16 mouse cellular contexts compared by ENCODE assay signal in the genomic region with DNA sequence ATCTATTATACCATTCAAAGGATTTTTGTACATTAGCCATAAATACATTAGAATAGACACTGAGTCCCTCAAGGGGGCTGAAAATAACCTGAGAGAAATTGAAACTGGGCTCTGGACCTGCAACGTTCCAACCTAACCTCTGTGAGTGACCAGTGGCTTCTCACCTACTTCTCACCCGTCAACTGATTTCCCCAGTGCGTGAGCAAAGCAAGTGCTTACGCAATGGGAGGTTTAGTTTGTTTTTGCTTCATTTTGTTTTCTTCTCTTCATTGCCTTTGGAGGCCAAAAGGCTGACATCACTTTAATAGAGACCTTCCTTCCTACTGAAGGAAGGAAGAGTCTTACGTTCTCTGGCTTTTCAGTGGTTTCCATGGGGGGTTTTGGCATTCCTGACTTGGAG. TPM values are rescaled to one million over a fixed set of nuclear protein-coding genes. Genes with fewer than 3 reads are reported as not detected.
DNase-seq lines count a peak whose midpoint lies in the region; ATAC-seq lines count a peak whose summit lies in the region.
"Had no signal": no experiment of that assay in that cellular context is flagged by ENCODE, and none has a peak within 500 bp of the region (broad histone marks: within the 10 kb centered on the region; RNA-seq: fewer than 3 reads in every experiment).

No protein-coding gene starts in this region.

- no peaks in the 10 kb centered on the region for H3K9me3 ChIP-seq in liver, embryonic 16.5 days (replicated peaks; ENCODE audit: control insufficient read depth, low read length)
- H3K9me3 ChIP-seq in liver, embryonic 12.5 days (replicated peaks) = 0 out of 2 replicates have a peak, but pooled peaks cover 11% of the 10 kb centered on the region
- H3K9me3 ChIP-seq: embryonic facial prominence, embryonic 12.5 days; embryonic facial prominence, embryonic 15.5 days; hindbrain, embryonic 12.5 days; hindbrain, embryonic 15.5 days had no signal

- peak overlapping the region; percentile 52; the same call in 1 of the 2 replicates for H3K27ac ChIP-seq in liver, embryonic 16.5 days (ENCODE audit: low read length)
- H3K27ac ChIP-seq in liver, embryonic 12.5 days = no peak overlapping the region
- H3K27ac ChIP-seq: embryonic facial prominence, embryonic 12.5 days; embryonic facial prominence, embryonic 15.5 days; hindbrain, embryonic 12.5 days had no signal

- H3K27me3 ChIP-seq in liver, embryonic 16.5 days (ENCODE audit: control insufficient read depth, insufficient read depth, low read depth, low read length) = no peaks in the 10 kb centered on the region
- H3K27me3 ChIP-seq in liver, embryonic 12.5 days (replicated peaks) = no peaks in the 10 kb centered on the region
- H3K27me3 ChIP-seq: embryonic facial prominence, embryonic 12.5 days; embryonic facial prominence, embryonic 15.5 days; hindbrain, embryonic 12.5 days; hindbrain, embryonic 15.5 days had no signal

- WGBS in liver, embryonic 16.5 days (ENCODE audit: insufficient replicate concordance) = 63% methylated on average over 5 of the region's 5 CpGs
- 73% methylated on average over 5 of the region's 5 CpGs for WGBS in liver, embryonic 12.5 days (ENCODE audit: insufficient replicate concordance)

- ATAC-seq in liver, embryonic 16.5 days (ENCODE audit: low read depth) = peak; percentile 51
- ATAC-seq in liver, embryonic 12.5 days = no peak

- peak; percentile 34 for DNase-seq in adrenal gland, postnatal 10 days
- no peak for DNase-seq in adrenal gland, adult 18-20 months (ENCODE audit: low spot score in 2 of 2)
- DNase-seq in adipocyte (ENCODE audit: low spot score) = peak; percentile 90
- no peak for DNase-seq in retina, postnatal 1 day
- DNase-seq: cerebellum, adult 11 months; cerebellum, adult 2 months; cerebellum, adult 9-11 months; gastrocnemius, postnatal 25 days had no signal

- no peak overlapping the region for H3K4me3 ChIP-seq in liver, embryonic 16.5 days (ENCODE audit: low read depth, low read length)
- H3K4me3 ChIP-seq in liver, embryonic 12.5 days = no peak overlapping the region
- H3K4me3 ChIP-seq: embryonic facial prominence, embryonic 12.5 days; embryonic facial prominence, embryonic 15.5 days; hindbrain, embryonic 12.5 days; hindbrain, embryonic 15.5 days had no signal

- no peaks in the 10 kb centered on the region for H3K36me3 ChIP-seq in liver, embryonic 16.5 days (ENCODE audit: control insufficient read depth, insufficient read depth)
- peaks cover 13% of the 10 kb centered on the region for H3K36me3 ChIP-seq in liver, embryonic 12.5 days
- H3K36me3 ChIP-seq: embryonic facial prominence, embryonic 12.5 days; embryonic facial prominence, embryonic 15.5 days; hindbrain, embryonic 15.5 days had no signal

- peaks cover 3% of the 10 kb centered on the region for H3K4me1 ChIP-seq in liver, embryonic 16.5 days (ENCODE audit: control insufficient read depth, low read depth, low read length)
- H3K4me1 ChIP-seq in liver, embryonic 12.5 days = 0 out of 2 replicates have a peak, but pooled peaks cover 9% of the 10 kb centered on the region
- H3K4me1 ChIP-seq: embryonic facial prominence, embryonic 12.5 days; embryonic facial prominence, embryonic 15.5 days; hindbrain, embryonic 12.5 days had no signal

- H3K4me2 ChIP-seq in liver, embryonic 16.5 days (ENCODE audit: low read depth, low read length) = no peak overlapping the region
- no peak overlapping the region for H3K4me2 ChIP-seq in liver, embryonic 12.5 days
- H3K4me2 ChIP-seq: embryonic facial prominence, embryonic 12.5 days; embryonic facial prominence, embryonic 15.5 days; heart, embryonic 11.5 days; hindbrain, embryonic 12.5 days; hindbrain, embryonic 15.5 days had no signal

- H3K9ac ChIP-seq in liver, embryonic 16.5 days (ENCODE audit: low read depth, low read length) = no peak overlapping the region
- H3K9ac ChIP-seq in liver, embryonic 12.5 days = no peak overlapping the region
- H3K9ac ChIP-seq: embryonic facial prominence, embryonic 12.5 days; embryonic facial prominence, embryonic 15.5 days; forebrain, postnatal 0 days; hindbrain, embryonic 12.5 days; hindbrain, embryonic 15.5 days had no signal

RNA-seq across cellular contexts. Expression of a gene that starts 10.5 kb away (rescaled TPM):
- total RNA-seq in adrenal gland, postnatal 10 days (2021) = 10 to 100 TPM; 52.7 to 92.9 TPM
- 10 to 100 TPM; 21.4 to 23.4 TPM for total RNA-seq in adrenal gland, adult 18-20 months (2021)
- polyA plus RNA-seq in liver, embryonic 16.5 days (2015; fragmentation: Nextera tagmentation; extraction: Ambion mirVana) = 12.4 and 14.9 TPM in 2 replicates
- polyA plus RNA-seq in liver, embryonic 12.5 days (2016; fragmentation: Nextera tagmentation; extraction: Ambion mirVana) = 9.5 and 11.0 TPM in 2 replicates

RNA-seq across cellular contexts. Expression of a gene that starts 53.5 kb away (rescaled TPM):
- total RNA-seq in adrenal gland, postnatal 10 days (2021) = 10 to 100 TPM; 46.9 to 56.3 TPM
- total RNA-seq in adrenal gland, adult 18-20 months (2021) = 10 to 100 TPM; 54.0 to 67.5 TPM
- 46.1 and 47.4 TPM in 2 replicates for polyA plus RNA-seq in liver, embryonic 16.5 days (2015; fragmentation: Nextera tagmentation; extraction: Ambion mirVana)
- polyA plus RNA-seq in liver, embryonic 12.5 days (2016; fragmentation: Nextera tagmentation; extraction: Ambion mirVana) = 46.5 and 50.7 TPM in 2 replicates

Comparison
In these comparisons a context has a peak if more than half of its experiments do, and no peak if none do; other contexts are left out.
1. DNase-seq: peak in adrenal gland, postnatal 10 days (single experiment) and adipocyte (single experiment); none in adrenal gland, adult 18-20 months (0 of 2) and retina, postnatal 1 day (single experiment).